Mouse (Mus musculus) heart, adult 11 months (tissue): ENCODE data around the gene Ptpn6.
"Not testable (repeated sequence)": the region's sequence is repeated elsewhere in the genome, so short reads cannot be mapped to it uniquely, and the experiment has no call there.

Source experiments
- DNase-seq: peaks from one replicate; pipeline ENCODE4 v3.0.0; 2022

Gene Ptpn6

GRCm38 (mm10) chr6:124696441-124697150, 41.9 kb downstream of the Ptpn6 start:
- DNase-seq, result no peak

- DNase-seq, result peak; percentile 98
Observed at GRCm38 (mm10) chr6:124694166-124694955, 44.2 kb downstream of the Ptpn6 start.

- no peak for DNase-seq
Observed at GRCm38 (mm10) chr6:124693243-124693981, 45.1 kb downstream of the Ptpn6 start.

GRCm38 (mm10) chr6:124690517-124690916, 48.0 kb downstream of the Ptpn6 start:
- no peak for DNase-seq

- DNase-seq, result no peak
Observed at GRCm38 (mm10) chr6:124689011-124689410, 49.5 kb downstream of the Ptpn6 start.

GRCm38 (mm10) chr6:124688151-124688758, 50.3 kb downstream of the Ptpn6 start:
- no peak for DNase-seq

GRCm38 (mm10) chr6:124686644-124687043, 51.9 kb downstream of the Ptpn6 start:
- not testable (repeated sequence) for DNase-seq

GRCm38 (mm10) chr6:124685606-124686386, 52.7 kb downstream of the Ptpn6 start:
- DNase-seq, result no peak

GRCm38 (mm10) chr6:124683591-124684417, 54.7 kb downstream of the Ptpn6 start:
- no peak for DNase-seq

- DNase-seq, result not testable (repeated sequence)
Observed at GRCm38 (mm10) chr6:124682291-124682690, 56.2 kb downstream of the Ptpn6 start.

- DNase-seq, result no peak
Observed at GRCm38 (mm10) chr6:124679486-124679885, 59.0 kb downstream of the Ptpn6 start.

- no peak for DNase-seq
Observed at GRCm38 (mm10) chr6:124678769-124679168, 59.7 kb downstream of the Ptpn6 start.

- no peak for DNase-seq
Observed at GRCm38 (mm10) chr6:124676171-124676570, 62.3 kb downstream of the Ptpn6 start.

- DNase-seq, result peak; percentile 78
Observed at GRCm38 (mm10) chr6:124674591-124674990, 63.9 kb downstream of the Ptpn6 start.

GRCm38 (mm10) chr6:124673619-124674018, 64.9 kb downstream of the Ptpn6 start:
- peak; percentile 95 for DNase-seq

GRCm38 (mm10) chr6:124672100-124672499, 66.4 kb downstream of the Ptpn6 start:
- DNase-seq, result peak; percentile 88
